Mouse (Mus musculus) urinary bladder, adult 2 months (tissue): ENCODE measurements around the gene F7. TPM values are rescaled to one million over a fixed set of nuclear protein-coding genes. Genes with fewer than 3 reads are reported as not detected.
"Not testable (repeated sequence)": the region's sequence is repeated elsewhere in the genome, so short reads cannot be mapped to it uniquely, and the experiment has no call there.

Experiments
- DNase-seq: peaks from one replicate; pipeline ENCODE4 v3.0.0; 2022; ENCODE audit warnings: low spot score
- polyA plus RNA-seq: library from polyadenylated mRNA; depleted of rRNA; stranded (reverse); fragments of >200 nt; gene quantifications from 2 replicates; pipeline ENCODE4 v1.2.3, GENCODE M21; 2012; rRNA removed

F7 gene
- polyA plus RNA-seq, 1 experiment: 0.08 TPM

DNA sequence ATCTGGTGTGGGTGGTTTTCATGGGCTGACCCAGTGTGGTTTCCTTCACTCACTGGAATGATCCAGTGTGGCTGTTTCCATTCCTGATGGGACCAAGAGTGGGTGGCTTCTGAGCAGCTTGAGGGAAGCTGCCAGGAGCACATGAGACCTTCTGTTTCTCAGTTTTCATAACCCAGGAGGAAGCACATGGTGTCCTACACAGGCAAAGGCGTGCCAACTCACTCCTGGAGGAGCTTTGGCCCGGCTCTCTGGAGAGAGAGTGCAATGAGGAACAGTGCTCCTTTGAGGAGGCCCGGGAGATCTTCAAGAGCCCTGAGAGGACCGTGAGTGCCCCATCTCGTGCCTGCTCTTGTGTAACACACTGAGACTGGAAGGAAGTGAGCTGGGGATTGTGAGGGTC is 2.6 kb downstream of the F7 start:
- DNase-seq: no peak

DNA sequence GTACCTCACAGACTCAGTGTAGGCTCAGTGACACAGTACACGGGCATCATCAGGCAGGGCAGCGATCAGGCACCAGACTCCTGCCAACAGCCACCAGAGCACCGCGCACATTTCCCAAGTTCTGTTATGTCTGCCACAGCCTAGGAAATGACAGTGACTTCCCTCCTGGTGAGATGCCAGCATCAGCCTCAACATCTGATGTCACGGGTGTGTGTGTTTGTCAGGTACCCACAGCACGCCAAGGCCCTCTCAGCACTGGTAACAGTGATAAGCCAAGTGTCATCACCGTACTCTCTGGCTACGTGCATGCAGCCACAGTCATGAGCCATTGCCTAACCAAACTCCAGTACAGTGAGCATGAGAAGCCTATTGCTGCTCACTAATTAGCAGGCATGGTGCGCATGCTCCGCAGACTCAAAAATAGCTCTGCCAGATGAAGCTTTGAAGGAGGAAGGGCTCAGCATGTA is 10.5 kb downstream of the F7 start:
- no peak for DNase-seq

DNA sequence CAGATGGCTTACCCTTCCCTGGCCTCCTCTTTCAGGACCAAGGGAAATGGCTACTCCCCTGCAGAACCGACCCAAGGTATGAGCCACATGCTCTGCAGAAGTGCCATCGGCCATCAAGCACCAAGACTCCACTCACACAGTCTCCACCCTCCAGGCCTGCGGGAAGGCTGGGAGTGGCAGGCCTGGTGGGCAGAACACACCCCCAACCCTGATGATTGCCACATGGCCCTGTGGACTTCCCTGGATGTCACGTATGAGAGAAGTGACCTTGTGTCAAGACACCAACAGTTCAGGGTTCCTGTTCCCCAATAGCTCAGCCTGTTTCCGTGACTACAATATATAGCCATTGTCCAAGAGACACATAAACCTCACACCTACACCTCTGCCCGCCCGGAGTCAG is 11.2 kb downstream of the F7 start, which contains the start of gene F10:
F10 (plus strand) TSS at position 294 of the 400 bp plus-strand sequence.
- DNase-seq: no peak

DNA sequence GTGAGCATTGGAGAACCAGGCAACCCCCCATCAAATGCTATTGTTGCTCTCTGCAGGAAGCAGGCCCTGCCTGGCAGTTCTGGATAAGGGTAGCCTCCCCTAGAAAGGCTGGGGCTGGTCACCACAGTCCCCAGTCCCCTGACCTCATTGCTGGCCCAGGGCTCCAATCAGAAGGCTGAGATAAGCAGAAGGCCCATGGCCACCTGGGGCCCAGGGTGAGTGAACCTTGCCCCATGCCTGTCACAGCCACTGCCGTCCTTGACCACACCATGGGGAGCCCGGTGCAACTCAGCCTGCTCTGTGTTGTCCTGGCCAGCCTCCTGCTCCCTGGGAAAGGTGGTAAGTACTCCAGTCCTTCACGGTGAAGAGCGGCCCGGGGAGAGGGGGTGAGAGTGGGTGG is 11.7 kb downstream of the F7 start:
- no peak for DNase-seq

DNA sequence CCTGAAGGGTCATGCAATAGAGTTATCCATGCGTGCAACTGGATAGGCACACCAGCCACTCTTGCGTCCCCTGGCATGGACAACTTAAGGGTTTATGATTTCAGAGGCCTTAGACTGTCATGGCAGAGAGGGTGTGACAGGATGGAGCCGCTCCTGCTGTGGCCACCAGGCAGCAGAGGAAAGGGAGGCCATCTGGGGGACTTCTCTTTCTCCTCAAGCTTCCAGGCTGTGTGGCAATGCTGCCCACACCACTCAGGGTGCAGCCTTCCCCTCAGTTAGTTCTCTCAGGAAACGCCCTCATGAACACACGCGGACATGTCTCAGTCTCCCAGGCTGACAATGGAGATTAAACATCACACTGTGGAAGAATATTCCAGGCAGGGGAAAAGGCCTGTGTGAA is 13.2 kb downstream of the F7 start:
- DNase-seq: no peak

DNA sequence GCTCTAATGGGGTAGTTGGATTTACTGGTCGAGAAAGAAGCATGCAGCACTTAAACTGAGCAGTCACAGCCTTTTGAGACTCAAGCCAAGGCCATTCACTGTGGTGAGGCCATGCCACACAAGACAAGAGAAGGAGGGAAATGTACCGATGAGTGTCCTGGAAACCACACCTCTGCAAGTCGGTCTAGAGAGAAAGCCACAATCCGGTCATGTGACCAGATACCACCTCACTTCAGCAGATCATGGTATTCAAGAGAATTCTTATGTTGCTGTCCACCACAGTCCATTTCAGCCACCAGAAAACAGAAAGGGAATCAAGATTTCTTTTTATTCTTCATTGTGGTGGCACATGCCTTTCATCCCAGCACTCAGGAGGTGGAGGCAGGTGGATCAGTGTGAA is 15.6 kb downstream of the F7 start:
- DNase-seq: no peak

DNA sequence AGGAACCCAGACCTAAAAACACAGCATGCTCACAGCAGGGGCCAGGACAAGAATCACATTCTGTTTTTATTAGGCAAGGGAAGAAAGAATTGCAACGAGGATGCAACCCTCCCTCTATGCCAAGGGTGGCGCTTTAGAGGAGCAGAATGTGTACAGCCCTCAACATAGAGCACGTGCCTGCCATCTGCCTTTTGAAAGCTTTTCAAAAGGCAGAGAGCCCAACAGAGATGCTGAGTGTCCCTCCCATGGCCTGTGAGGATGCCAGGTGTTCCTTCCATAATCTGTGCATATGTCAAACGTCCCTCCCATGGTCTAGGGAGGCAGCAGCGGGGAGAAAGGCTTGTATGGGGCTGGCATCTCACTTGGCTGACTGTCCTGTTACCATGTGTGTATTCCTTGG is 21.8 kb downstream of the F7 start:
- no peak for DNase-seq

DNA sequence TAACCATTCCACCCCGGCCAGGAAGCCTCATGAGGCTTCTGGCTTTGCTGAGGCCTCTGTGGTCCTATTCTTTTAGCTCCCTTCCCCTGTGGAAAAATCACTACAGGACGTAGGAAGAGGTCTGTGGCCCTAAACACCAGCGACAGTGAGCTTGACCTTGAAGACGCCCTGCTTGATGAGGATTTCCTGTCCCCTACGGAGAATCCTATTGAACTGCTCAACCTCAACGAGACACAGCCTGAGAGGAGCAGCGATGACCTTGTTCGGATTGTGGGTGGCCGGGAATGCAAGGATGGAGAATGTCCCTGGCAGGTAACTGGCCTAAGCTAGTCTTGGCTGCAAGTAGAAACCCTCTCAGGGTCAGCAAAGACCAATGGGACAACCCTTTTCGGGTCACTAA is 24.7 kb downstream of the F7 start:
- no peak for DNase-seq

DNA sequence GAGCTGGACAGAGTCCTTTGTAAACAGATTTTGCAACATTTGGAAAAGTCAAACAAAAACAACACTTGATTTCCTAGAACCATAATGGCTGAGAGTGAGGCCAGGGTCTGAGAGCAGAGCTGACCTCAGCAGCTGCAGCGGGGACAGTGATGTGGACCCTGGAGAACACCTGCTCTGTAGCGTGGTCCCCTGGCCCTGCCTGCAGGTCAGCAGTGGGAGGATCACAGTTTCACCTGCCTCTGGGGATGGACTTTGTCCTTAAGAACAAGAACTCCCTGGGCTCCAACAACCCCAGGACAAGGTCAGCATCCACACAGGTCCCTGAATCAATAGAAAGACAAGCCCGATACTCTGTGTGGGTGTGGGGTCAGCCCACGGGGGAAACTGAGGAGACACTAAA is 31.5 kb downstream of the F7 start:
- DNase-seq: no peak

DNA sequence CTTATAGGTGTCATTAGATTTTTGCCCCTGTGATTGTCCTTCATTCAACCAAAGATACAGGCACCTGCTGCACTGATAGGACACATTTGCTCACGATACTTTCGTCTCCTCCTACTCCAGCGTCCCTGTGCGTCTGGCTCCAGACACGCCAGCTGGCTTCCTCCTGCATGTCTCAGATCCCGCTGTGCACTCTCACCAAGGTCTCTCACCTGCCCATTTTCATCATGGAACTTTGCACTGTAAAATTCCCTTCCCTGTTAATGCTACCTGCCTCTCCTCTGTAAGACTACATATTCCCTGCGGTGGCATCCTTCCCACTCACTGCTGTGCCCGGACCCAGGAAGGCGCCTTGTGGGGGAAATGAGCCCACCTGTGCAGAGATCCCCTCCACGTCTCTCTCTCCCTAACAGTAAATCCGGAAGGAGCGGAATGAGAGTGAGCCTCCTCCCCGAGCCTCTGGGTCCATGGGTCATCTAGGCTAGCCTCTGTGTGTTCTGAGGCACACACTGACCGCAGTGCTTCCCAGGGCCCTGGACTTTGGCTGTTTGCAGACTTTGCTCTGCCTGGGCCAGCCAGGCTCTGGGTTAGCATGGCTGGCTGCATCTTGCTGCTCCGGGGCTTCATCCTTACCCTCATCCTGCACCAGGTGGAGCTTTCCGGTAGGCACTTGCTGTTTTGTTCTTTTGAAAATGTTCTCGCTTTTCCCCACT is 34.8 kb downstream of the F7 start, which contains the start of gene Proz:
Proz (plus strand) TSS at position 474 of the 710 bp plus-strand sequence.
- no peak for DNase-seq

DNA sequence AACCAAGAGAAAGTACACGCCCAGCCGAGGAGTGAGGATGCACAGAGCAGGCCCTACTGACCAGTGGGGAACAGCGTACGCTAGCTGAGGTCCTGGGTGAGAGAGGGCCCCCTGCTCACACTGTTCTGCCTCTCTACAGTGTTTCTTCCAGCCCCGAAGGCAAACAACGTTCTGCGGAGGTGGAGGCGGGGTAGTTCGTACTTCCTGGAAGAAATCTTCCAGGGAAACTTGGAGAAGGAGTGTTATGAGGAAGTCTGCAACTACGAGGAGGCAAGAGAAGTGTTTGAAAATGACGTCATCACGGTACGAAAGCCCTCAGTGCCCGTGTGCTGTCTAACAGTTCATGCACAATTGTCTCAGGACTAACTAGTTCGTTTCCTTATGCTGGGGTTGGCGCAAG is 37.3 kb downstream of the F7 start:
- DNase-seq: no peak

DNA sequence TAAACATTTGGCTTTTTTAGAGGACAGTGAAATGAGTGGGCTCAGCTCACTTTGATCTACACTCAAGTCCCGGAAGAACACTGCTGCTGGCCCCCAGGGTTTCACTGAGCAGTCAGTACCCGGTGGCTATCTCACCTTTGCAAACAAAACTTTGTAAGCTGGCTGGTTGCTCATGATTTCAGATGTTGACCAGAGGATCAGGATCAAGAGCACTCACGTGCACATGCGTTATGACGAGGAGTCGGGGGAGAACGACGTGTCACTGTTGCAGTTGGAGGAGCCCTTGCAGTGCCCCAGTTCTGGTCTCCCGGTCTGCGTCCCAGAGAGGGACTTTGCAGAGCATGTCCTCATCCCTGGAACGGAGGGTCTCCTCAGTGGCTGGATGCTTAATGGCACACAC is 47.4 kb downstream of the F7 start:
- no peak for DNase-seq

DNA sequence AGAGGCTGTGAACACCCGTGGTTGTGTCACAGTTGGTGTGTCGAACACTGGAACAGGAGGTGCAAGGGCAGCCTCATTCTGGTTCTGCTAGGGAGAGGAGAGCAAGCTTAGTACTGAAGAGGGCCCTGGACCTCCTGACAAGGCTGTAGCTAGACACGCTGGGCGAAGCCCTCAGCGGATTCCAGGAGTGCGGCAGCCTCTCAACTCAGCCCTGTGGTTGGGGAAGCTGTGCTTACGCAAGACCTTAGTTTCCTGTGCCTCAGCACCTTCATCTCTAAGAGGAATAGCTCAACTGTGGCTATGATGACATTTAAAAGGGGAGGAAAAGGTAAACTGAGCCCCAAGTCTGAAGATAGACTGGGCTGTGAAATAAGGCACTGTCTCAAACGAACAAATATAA is 49.2 kb downstream of the F7 start:
- DNase-seq: no peak

DNA sequence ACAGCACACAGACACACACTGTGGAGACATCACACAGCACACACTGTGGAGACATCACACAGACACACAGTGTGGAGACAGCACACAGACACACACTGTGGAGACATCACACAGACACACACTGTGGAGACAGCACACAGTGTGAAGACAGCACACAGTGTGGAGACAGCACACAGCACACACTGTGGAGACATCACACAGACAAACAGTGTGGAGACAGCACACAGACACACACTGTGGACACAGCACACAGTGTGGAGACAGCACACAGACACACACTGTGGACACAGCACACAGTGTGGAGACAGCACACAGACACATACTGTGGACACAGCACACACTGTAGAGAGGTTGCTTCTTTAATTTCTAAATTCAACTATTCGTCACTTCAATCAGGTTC is 49.7 kb downstream of the F7 start:
- DNase-seq: not testable (repeated sequence)

DNA sequence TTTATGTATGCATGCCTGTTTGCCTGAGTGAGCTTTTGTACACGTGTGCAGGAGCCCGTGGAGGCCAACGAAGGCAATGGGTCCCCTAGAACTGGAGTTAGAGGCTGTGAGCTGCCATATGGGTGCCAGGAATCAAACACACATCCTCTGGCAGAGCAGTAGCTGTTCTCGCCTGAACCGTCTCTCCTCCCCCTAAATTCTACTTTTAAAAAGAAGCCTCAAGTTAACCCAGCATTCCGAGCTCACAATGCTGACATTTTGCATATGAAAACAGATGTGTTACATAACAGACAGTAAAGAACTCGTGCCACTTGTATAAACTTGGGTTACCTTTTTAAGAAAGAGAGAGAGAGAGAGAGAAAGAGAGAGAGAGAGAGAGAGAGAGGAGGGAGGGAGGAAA is 51.7 kb downstream of the F7 start:
- DNase-seq: no peak

Other genes with a start within 250 kb of the F7 start
- gene Mcf2l, start 152.2 kb upstream of the F7 start, polyA plus RNA-seq: 4.8 and 10.3 TPM in 2 replicates
- gene F10, start 11.3 kb downstream of the F7 start, polyA plus RNA-seq: 0.22 and 0.35 TPM in 2 replicates
- gene Proz, start 34.9 kb downstream of the F7 start, polyA plus RNA-seq: 0.01 and 0.03 TPM in 2 replicates
- 23.8 and 24.5 TPM in 2 replicates for gene Pcid2, start 79.4 kb downstream of the F7 start, polyA plus RNA-seq
- 55.7 and 58.2 TPM in 2 replicates for gene Cul4a, start 79.6 kb downstream of the F7 start, polyA plus RNA-seq
- 555 and 563 TPM in 2 replicates for gene Lamp1, start 133.1 kb downstream of the F7 start, polyA plus RNA-seq
- gene Grtp1, start 174.6 kb downstream of the F7 start, polyA plus RNA-seq: 14.2 and 14.9 TPM in 2 replicates
- 0.36 and 0.81 TPM in 2 replicates for gene Adprhl1, start 228.1 kb downstream of the F7 start, polyA plus RNA-seq